Mouse (Mus musculus) spleen, adult 2 months (tissue): ENCODE data around the gene Cbs.

Experiments
- CTCF ChIP-seq: fragments of 200-500 bp; IDR thresholded peaks from 2 replicates; pipeline ENCODE4 v1.5.1; 2011; ENCODE audit warnings: mild to moderate bottlenecking, inconsistent platforms; ENCODE audit not compliant: insufficient read depth, insufficient read length, insufficient replicate concordance; ENCODE audit errors: extremely low read depth
- POLR2A ChIP-seq: fragments of 200-500 bp; IDR thresholded peaks from 2 replicates; pipeline ENCODE4 v1.6.1; 2011; ENCODE audit warnings: low read depth, low read length, inconsistent platforms

DNA sequence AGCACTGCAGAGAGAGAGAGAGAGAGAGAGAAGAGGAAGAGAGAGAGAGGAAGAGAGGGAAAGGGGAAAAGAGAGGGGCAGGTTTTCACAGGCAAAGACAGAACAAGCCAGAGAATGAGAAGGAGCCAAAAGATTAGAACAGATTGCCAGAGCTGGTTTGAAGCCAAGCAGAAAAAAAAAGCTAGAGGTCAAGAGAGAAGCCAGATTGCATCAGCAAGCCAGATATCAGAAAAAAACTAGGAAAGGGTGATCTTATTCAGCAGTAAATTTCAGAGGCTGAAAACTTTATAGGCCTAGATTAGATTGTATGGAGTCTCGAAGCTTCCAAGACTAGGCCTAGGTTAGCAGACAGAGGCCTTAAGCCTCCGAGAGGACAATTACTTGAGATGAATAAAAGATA is 9.1 kb downstream of the Cbs start:
- TF ChIP-seq POLR2A (no peak), CTCF (no peak)
